Mouse (Mus musculus) urinary bladder, postnatal 4 days (tissue): ENCODE measurements at regions not wholly inside any gene's neighbourhood (a gene's known extent, or its start where the extent isn't known, plus 50 kb on each side); places are given as distances from the start of the nearest gene placed in this dataset.

Experiments
- DNase-seq, 2 experiments: peaks; one replicate each; pipeline ENCODE4 v3.0.0; 2021 to 2022; ENCODE audit warnings: low spot score in 2 of 2

DNA sequence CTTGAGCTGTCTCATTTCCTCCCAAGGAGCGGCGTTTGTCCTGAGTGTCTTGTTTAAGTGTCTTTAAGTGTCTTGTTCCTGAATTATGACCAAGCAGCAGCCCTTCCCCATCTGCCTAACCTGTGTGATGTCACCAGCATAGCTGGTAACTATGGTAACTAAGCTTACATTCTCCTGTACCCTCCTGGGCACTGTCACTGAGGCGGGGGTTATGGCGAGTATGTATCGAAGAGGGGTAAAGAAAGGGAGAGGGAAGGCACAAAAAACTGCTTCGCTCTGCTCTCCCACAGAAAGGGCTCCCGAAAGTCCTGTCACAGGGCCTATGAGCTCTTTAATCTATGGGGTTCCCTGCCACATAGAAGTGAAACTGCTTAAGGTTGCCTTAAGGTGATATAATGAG is 89.6 kb downstream of the Ppp4r2 start:
- DNase-seq: no peak

DNA sequence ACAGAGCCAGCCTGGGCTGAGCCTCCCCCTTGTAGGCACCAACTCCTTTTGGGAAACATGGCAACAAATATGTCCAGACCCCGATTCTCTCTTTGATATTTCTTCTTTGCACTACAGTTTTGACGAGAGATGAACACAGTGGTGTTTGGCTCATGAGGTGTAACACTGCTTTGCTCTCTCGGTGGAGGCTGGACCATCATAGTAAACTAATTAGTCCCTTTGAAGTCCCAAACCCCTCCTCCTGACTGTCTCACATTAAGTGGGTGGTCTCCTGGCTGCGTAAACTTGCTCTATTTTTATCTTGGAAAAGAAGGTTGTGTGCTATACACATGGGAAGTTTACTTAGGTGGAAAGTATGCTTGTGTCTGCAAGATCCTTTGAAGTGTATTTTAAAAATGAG is 90.3 kb downstream of the Ppp4r2 start:
- DNase-seq: no peak

DNA sequence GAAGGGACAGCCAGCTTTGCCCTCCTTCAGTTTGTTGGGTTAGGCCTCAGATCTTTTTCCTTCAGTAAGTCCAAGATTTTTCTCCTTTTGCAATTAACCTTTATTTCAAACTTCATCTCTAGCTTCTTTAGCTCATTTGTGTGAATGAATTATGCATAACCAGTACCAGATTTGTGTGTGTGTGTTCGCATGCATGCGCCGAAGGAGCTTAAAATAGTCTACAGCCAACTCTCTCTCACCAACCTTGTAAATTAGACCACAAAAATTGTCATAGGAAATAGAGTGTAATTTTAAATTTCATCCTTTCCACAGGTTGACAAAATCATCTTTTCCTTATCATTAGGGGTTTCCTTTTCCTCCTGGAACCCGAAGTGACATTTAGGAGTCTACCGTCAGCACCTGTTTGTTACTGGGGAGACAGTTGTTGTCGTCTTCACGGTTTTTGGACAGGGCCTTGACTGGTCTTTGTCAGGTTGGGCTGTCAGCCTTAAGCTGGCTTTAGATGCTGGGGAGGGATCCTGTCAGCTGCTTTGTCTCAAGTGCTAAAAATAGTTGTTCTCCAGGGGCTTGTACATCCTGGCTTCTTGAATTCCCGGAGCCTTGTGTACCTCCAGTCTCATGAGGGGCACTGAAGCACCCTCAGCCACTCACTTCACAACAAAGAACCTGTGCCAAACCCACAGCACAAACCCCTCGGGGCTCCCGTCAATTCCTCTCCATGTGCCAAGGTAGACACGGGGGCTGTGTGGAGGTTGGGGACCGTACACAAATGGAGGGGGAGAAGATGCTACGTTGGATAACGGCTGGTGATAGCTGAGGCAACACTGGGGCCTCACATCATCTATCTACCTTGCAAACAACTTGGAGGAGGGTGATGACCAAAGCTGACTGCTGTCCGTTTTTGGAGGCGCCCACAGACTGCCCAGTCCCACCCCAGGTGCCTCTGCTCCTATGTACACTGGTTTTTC is 95.7 kb downstream of the Ppp4r2 start:
- DNase-seq: no peak

DNA sequence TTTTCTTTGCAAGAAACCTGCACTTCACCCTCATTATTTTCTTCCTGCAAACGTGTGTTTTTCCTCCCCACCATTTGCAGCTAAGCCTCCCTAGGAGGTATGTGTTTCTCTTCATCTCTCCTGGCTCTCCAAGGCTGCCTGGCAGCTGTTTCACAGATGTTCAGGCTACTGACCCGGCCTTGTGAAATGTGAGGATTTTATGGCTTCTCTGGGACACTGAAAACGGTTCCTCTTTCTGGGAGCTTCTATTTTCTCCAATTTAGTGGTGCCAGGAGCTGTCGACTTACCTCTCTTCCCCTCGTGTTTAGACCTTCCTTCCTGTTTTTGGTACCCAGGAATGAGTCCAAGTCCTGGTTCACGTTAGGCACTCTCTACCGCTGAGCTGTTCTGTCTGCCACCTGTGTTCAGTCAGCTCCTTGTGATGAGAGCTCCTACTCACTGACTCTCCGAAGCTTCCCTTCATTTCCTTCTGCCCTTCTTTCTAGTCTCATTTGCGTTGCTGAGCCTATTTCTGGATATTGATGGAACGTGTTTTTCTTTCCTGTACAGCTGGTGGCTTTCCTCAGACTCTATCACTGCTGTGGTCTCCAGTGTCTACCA is 96.4 kb downstream of the Ppp4r2 start:
- peak in 1 of 2 experiments; percentile 52 for DNase-seq

DNA sequence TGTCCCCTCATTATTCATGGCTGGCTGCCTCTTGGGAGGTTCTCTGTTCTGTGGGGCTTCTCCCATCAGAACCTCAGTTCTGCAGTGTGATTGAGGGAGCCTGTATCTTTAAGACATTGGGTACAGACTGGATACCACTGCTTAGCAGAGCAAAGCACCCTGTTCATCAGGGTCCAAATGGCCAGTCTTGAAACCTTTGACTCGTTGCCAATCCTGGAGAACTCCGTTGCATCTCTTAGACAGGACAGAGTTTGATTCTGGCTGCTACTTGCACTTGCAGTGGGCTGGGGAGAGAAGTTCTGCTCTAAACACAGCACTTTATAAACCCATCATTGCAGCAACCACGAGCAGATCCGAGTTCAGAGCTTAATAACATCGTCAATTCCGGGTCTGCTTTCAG is 97.3 kb downstream of the Ppp4r2 start:
- DNase-seq: no peak

DNA sequence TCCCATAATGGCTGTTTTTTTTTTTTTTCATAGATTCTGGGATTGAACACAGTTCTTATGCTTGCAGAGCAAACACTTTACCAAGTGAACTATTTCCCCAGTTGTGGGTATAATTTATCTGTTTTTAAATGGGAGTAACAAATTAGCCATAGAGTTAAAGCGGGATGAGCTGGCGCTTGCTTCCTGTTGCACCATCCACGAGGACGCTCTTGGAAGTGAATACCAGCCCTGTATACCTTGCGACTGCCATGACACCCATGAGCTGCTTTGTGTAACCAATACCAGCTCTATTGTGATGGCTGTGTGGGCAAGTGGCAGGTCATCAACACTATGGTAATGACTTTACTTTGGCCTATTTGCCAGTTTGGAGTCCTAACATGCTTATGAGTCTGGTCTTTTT is 101.0 kb downstream of the Ppp4r2 start:
- DNase-seq: no peak

DNA sequence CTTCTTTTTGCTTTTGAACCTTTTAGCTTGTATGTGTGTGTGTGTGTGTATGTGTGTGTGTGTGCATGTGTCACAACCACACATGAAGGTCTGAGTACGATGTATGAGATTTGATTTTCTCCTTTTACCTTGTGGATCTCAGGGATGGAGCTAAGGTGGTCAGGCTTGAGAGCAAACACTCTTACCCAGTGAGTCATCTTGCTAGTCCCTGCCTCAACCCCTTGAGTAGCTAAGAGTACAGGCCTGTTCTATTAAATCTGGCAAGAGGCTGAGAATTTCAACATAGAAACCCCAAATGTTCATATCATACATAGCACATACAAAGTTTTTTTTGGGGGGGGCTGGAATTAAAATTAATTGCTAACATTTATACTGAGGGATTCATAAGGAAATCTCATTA is 104.4 kb downstream of the Ppp4r2 start:
- DNase-seq: no peak

DNA sequence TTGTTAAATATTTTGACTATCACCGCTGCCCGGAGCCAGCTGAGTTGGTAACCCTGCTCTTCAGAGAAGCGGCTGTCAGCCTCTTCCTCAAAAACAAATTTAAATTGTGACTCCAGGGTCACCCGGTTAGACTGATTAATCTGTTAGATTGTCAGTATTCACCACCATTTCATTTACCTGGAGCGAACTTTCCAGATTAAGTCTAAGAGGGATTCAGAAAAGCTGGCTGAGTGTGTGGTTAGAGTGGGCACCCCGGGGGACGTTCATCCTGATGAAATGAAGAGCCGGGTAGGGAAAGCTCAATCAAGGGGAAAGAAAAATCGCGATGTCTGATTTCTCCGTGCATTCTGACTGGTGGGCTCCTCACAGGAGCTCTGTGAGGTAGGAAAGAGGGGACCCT is 105.0 kb downstream of the Ppp4r2 start:
- no peak for DNase-seq

DNA sequence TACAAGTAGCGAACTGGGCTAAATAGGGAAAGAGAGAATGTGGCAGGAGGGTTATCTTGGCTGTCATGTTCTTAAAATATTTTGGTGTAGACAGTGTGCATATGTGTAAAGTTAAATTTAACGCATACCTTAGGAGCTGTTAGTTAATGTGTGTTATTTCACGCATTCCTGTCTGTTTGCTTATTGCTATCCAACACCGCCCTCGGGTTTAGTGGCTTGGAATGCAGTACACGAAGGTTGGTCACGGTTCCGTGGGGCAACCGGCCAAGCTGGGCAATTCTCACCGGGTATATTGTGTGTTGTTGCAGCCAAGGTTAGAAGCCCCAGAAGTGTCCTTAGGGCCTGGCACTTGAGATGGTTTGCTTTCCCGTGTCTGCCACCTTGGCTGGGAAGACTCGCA is 105.6 kb downstream of the Ppp4r2 start:
- DNase-seq: no peak

DNA sequence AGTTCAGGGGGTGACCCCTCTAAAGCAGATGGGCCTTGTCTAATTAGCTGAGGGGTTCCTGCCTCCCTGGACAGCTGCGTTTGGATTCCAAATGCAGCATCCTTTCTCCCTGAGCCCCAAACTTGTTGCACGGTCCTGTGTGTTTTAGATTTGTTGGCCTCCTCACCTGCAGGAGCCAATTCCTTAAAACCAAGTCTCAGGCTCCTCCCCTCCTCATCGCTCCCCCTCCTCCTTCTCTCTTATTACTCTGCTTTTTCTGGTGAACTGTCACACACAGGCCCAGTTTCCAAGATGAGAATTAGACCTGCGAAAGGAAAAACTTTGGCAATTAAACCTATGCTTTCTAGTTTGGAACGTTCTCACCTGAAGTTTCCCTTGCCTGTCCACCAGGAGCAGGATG is 106.3 kb downstream of the Ppp4r2 start:
- DNase-seq: no peak

DNA sequence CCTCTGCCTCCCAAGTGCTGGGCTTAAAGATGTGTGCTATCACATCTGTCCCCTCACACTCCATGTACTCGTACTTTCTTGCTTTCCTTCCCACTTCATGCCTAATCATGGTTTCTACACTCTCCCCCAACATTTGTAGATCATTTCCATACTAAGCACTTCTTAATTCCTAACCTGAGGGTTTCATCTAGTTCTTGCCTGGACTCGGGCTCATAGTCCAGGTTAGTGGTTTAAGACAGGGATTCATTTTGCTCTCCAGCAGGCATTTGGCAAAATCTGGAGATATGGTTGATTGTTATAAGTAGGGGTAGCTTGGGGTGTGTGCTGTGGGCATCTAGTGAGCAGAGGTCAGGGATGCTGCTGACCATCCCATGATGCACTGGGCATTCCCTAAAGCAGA is 108.3 kb downstream of the Ppp4r2 start:
- DNase-seq: no peak

DNA sequence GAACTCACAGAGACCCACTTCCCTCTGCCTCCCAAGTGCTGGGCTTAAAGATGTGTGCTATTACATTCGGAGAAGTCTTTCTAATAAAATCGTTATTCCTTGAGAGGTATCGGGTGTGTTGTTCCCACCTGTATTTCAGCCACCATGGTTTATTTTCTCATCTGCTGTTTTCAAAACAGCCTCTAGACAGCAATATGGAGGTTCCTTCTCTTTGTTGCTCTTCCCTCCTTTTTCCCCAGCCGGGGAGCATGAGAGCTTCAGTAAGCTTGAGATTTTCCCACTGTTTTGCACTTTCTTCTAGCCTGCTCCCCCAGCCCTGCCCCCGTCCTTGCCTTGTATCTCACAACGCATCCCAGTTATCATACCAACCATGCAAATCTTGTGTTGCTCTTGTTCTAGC is 109.5 kb downstream of the Ppp4r2 start:
- DNase-seq: no peak

DNA sequence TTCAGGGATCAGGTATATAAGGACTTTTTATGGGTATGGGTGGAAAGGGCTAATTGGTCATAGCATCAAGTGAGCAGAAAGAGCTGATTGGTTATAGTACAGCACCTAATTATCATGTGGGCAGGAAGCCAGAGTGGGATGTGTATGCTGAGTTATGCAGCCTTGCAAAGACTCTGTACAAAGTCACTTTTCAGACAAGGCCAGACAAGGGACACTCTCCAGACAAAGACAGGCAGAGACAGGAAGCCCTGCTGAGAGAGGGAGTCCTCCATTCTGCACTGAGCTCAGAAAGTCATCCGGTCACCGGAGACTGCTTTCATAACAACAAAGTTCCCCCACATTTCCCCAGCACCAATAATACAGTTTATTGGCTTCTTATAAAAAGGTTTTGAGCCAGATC is 112.4 kb downstream of the Ppp4r2 start:
- no peak for DNase-seq

DNA sequence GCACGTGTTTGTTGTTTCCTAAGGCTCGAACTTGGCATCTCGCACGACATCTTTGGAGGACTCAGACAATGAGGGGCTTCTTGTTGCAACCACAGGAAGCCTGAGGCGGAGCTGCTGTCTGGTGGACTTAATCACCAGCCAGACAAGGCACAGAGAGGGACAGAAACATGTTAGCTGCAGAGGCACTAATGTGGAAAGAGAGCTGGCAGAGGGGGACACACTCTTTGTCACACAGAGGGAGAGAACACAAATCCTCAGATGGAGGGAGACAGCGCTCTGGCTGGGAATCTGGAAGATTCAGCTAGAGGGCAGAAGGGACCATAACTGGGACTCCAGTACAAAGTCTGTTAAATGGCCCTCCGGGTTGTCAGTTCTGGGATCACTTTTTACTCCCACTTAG is 114.9 kb downstream of the Ppp4r2 start:
- DNase-seq: no peak

DNA sequence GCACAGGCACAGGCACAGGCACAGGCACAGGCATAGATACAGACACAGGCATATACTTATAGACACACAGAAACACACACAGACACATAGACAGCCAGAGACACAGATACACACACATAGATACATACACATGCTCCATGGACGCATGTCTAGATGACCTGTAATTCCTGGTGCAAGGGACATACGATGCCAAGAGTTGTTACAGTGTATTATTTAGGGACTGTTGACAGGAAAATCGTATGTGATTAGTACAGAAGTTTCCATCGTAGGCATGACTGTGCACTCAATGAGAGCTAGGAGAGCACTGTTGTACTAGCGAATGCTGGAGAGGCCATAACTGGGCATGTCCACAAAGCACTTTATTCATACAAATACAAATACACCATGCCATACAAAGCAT is 118.2 kb downstream of the Ppp4r2 start:
- DNase-seq: no peak

DNA sequence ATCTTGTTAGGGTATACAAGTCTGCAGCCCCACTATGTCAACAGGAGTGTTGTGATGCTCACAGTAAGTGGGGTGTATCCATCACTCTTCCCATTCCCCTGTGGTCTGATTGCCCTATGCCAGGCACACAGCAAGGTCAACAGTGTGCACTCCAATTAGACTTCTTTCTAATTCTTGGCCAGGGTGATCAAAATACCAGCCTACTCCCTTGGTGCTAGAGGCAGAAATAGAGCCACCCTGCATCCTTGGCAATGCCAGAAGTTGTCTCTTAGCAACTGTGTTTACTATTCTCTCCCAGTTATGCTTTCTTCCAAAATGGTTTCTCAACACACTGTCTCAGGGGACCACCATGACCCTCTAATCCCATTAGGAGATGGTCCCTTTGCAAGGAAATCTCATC is 119.0 kb downstream of the Ppp4r2 start:
- DNase-seq: no peak

DNA sequence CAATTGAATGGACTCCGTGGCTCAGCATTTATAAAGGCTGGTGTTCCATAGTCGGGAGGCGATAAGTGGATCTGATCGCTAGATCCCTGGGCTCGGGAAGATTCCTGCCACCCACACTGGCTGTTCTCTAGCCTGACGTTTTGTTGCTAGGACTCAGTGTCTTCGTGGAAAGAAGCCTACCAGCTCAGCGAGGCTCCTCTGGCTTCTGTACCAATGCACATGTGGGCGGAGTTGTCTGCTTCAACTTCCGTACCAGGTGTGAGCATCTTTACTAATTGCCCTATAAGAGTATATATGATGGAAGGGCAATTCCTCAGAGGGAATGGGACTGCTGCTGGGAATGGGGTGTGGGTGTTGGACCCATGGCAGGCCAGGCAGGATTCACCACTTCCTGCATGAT is 121.1 kb downstream of the Ppp4r2 start:
- no peak for DNase-seq

DNA sequence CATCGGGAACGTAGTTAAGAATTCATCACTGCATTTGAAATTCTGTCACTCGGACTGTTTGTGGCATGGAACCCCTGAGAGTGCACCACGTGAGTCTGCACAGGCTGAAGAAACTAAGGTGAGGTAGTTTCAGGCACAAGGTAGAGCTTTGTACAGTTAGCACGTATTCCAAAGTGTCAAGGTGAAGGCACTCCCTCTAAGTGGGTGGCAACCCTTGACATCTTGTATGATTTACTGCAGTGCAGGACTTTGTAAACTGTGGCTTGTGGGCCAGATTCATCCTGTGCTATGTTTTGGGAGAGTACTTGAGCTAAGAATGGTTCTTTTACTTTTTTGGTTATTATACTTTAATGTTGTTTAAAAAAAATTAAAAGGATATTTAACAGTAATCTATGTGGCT is 133.1 kb downstream of the Ppp4r2 start:
- no peak for DNase-seq

DNA sequence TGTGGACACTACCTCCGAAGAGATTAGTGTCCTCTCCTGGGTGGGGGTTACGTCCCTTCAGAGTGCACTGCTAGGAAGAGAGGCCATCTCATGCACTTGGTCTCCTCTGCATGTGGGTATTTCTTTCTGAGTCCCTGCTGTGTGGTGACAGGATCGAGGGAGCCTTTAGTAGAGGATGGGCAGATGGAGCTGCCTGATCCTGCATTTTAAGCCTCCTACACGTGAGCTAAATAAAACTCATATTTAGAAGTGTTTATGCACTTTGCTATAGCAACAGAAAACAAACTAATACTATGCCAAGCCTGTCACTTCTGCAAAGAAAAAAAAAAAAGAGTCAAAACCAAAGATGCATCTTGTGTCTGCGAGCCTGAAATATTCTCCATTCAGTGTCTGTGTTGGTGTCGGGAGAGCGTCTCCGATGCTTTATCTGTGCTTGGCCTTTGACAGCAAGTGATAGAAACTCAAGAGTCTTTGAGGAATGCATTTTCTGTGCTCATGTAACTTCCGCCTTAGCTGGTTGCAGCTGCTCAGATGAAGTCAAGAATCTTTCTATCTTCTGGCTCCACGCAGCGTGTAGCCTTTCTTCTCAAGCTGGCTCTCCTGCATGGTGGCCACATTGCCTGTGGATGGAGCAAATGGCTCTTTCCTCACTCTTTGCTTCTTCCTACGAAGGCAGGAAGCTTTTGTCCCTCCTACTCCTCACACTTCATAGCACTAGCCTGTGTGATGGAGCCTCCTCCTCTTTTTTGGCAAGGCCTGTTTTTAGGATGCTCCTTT is 134.8 kb downstream of the Ppp4r2 start:
- DNase-seq: no peak

DNA sequence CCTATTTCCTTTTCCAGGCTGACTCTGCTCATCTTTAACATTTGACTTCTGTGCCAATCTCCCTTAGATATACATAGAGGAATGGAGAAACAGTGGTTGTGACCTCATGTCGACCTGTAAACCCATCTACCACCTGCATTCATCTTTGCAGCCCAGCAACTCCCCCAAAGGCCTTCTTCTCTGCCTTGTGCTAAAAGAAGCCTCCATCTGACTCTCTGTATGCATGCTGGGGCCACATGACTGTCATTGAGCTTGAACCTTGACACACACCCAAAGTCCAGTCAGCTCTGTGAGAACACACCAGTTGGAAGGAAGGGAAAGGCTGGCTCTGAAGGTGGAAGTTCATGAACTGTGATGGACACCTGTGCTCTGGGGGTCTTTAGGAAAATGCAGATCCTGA is 135.5 kb downstream of the Ppp4r2 start:
- no peak for DNase-seq

DNA sequence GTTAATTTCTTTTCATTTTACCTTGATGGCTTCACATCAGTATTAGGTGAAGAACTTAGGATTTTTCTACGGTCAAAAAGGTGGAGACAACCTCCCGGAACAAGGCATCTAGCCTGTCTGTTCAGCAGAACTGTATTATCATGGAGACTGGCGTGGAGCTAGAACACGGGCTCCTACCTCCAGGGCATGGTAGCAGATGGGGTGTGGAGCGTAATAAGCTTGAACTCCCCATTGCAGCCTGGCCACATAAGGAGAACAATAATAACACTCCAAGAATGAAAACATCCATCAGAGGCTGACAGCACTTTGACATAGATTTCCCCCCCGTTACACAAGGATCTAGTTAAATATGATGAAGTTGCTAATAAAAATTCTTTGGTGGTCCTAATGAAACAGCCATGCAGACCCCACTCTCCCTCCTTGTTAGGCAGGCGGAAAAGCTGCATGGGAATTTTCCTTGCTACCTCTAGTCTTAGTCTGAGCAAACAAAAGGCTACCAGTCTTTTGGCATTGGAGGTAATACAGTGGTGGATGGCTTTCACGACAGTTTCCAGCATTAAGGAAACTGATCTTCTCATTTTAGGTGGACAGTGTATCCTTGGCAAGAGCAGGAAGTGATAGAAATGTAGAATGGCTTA is 137.5 kb downstream of the Ppp4r2 start:
- DNase-seq: no peak

DNA sequence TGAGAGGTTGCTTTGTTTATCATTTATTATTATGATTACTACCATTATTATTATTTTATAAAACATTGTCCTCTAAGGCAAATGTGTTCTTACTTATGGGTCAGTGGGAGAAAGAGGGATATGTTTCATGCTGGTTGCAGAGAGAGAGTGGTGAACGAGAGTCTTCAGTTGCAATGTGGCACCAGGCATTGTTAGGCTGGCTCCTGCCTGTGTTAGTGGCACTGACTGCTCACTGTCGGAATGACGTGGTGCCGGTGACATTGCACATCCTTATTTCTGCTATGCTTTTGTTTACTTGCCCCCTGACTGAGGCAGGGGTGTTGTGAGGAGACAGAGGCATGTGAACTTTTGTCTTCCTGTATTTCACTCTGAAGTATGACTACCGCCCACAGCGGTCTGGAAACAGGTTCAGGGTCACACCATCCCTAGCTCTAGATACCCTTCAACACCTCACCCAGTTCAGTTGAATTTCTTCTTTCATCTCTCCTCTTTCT is 138.1 kb downstream of the Ppp4r2 start:
- DNase-seq: no peak
